Mouse (Mus musculus): ENCODE measurements around the gene Tmem62.

GRCm38 (mm10) chr2:120933038-120933437, 43.8 kb upstream of the Tmem62 start:
- TF ChIP-seq CTCF (IDR thresholded peaks at IDR 0.05; ENCODE audit: low read depth) (no peak), EP300 (IDR thresholded peaks at IDR 0.05; ENCODE audit: low read depth) (no peak)
